Mouse (Mus musculus) forebrain, embryonic 15.5 days (tissue): Measurements from ENCODE around the gene Gm20937. TPM values are rescaled to one million over a fixed set of nuclear protein-coding genes. Genes with fewer than 3 reads are reported as not detected.
"Not testable (repeated sequence)": the region's sequence is repeated elsewhere in the genome, so short reads cannot be mapped to it uniquely, and the experiment has no call there.

Source experiments
- ATAC-seq: fragments of 200-750 bp; cut with Nextera tagmentation; replicated peaks from 2 replicates; pipeline ENCODE4 v1.8.0; 2017; ENCODE audit warnings: mild to moderate bottlenecking, moderate TSS enrichment, moderate library complexity
- H3K27ac ChIP-seq: fragments of 300-500 bp; sonication (generic); replicated peaks from 2 replicates; pipeline ENCODE4 v1.5.1; 2015; ENCODE audit warnings: mild to moderate bottlenecking, inconsistent platforms
- H3K27me3 ChIP-seq: fragments of 300-500 bp; sonication (generic); 2 replicates; pipeline ENCODE4 v1.6.1; 2015; ENCODE audit warnings: inconsistent platforms
- H3K36me3 ChIP-seq: fragments of 300-500 bp; sonication (generic); 2 replicates; pipeline ENCODE4 v1.6.1; 2015; ENCODE audit warnings: mild to moderate bottlenecking, inconsistent platforms
- H3K4me1 ChIP-seq: fragments of 300-500 bp; sonication (generic); 2 replicates; pipeline ENCODE4 v1.6.1; 2015; ENCODE audit warnings: inconsistent platforms
- H3K4me2 ChIP-seq: fragments of 300-500 bp; sonication (generic); replicated peaks from 2 replicates; pipeline ENCODE4 v1.6.1; 2015; ENCODE audit warnings: mild to moderate bottlenecking, inconsistent platforms
- H3K4me3 ChIP-seq: fragments of 300-500 bp; sonication (generic); 2 replicates; pipeline ENCODE4 v1.5.1; 2015; ENCODE audit warnings: mild to moderate bottlenecking, inconsistent platforms
- H3K9ac ChIP-seq: fragments of 300-500 bp; sonication (generic); replicated peaks from 2 replicates; pipeline ENCODE4 v1.6.1; 2015; ENCODE audit warnings: mild to moderate bottlenecking, inconsistent platforms
- H3K9me3 ChIP-seq: fragments of 300-500 bp; sonication (generic); 2 replicates; pipeline ENCODE4 v1.6.1; 2016; ENCODE audit warnings: inconsistent platforms
- WGBS: fragments of 180-500 bp; shearing (Covaris S2); methylation state at CpG from one replicate; pipeline ENCODE4 v1.1.7; 2015; ENCODE audit warnings: mixed read lengths; 5-methylcytosine and 5-hydroxymethylcytosine counted together
- polyA plus RNA-seq: library from polyadenylated mRNA; unstranded; fragments of >200 nt; fragmentation: Nextera tagmentation; extraction: Ambion mirVana; gene quantifications from 2 replicates; pipeline ENCODE4 v1.2.1, GENCODE M21; 2015

Gene Gm20937
- not detected in 2 replicates for polyA plus RNA-seq

DNA sequence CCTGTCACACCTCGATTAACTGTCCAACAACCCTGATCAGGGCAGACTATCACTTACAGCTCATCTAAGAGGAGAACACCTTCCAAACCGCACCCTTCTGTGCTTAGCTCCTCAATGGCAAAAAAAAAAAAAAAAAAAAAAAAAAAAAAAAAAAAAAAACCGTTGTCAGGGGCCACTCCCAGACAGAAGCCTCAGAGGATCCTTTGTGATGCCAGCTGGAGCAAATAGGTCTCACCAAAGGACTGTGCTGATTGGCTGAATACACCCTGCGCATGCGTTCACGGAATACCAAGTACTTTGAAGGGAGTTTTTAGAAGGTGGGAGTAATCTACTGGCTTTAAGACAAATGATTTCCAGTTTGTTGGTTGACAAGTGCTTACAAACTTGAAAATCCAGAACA lies at the start of gene Gm20937:
Gene Gm20937, minus strand, starts transcription at position 101 of the 400 bp plus-strand sequence.
- H3K9me3 ChIP-seq, H3K27me3 ChIP-seq, H3K4me1 ChIP-seq, ATAC-seq, H3K4me3 ChIP-seq, H3K4me2 ChIP-seq, H3K36me3 ChIP-seq, H3K27ac ChIP-seq, H3K9ac ChIP-seq: not testable (repeated sequence)
- WGBS = no CpG with 5 or more reads among the region's 6 CpGs

Other genes starting within 250 kb of the Gm20937 start
- not detected in 2 replicates for gene Gm20816, start 243.1 kb upstream of the Gm20937 start, polyA plus RNA-seq